Mouse (Mus musculus) megakaryocyte, adult 5-6 weeks (primary cell): ENCODE measurements around the gene Etfbkmt. TPM values are rescaled to one million over a fixed set of nuclear protein-coding genes. Genes with fewer than 3 reads are reported as not detected.
"Not testable (repeated sequence)": the region's sequence is repeated elsewhere in the genome, so short reads cannot be mapped to it uniquely, and the experiment has no call there.

Source experiments
- ATAC-seq: 2 replicates; pipeline ENCODE4 v1.8.0; 2016; ENCODE audit warnings: mild to moderate bottlenecking, inconsistent platforms; ENCODE audit not compliant: poor library complexity, severe bottlenecking
- total RNA-seq, 2 experiments: library from RNA; stranded (forward) in 1 of 2; stranded (reverse) in 1 of 2; fragments of 153-499, 151-499 nt in 1 of 2; fragments of 221-1000, 200-1000 nt in 1 of 2; gene quantifications; 2 replicates each; pipeline versions ENCODE4 v1.2.3 to v1.2.4; 2015 to 2017

Etfbkmt gene
- total RNA-seq, 2 experiments from 2014 or later: 6.8 to 7.8 TPM

- peak; percentile 99 for ATAC-seq
Observed at GRCm38 (mm10) chr6:149132311-149133077, 7.2 kb upstream of the Etfbkmt start.

- no peak for ATAC-seq
Observed at GRCm38 (mm10) chr6:149134391-149135150, 5.1 kb upstream of the Etfbkmt start.

- ATAC-seq: no peak
Observed at GRCm38 (mm10) chr6:149135631-149136030, 4.0 kb upstream of the Etfbkmt start.

GRCm38 (mm10) chr6:149137936-149138335 lies 1.7 kb upstream of the Etfbkmt start:
- no peak for ATAC-seq

- peak; percentile 17; the same call in 1 of the 2 replicates for ATAC-seq
Observed at GRCm38 (mm10) chr6:149139011-149139410, 638 bp upstream of the Etfbkmt start.

- peak; percentile 91 for ATAC-seq
Observed at GRCm38 (mm10) chr6:149141393-149142173, 1.9 kb downstream of the Etfbkmt start.

- ATAC-seq: no peak
Observed at GRCm38 (mm10) chr6:149145143-149145542, 5.5 kb downstream of the Etfbkmt start.

- ATAC-seq: no peak
Observed at GRCm38 (mm10) chr6:149148436-149149229, 9.0 kb downstream of the Etfbkmt start.

GRCm38 (mm10) chr6:149152119-149152518 lies 12.5 kb downstream of the Etfbkmt start:
- ATAC-seq: no peak

GRCm38 (mm10) chr6:149153473-149154115 lies 13.9 kb downstream of the Etfbkmt start:
- no peak for ATAC-seq

GRCm38 (mm10) chr6:149154116-149155030 lies 14.7 kb downstream of the Etfbkmt start:
- no peak for ATAC-seq

- ATAC-seq: peak; percentile 18; the same call in 1 of the 2 replicates
Observed at GRCm38 (mm10) chr6:149155031-149155841, 15.6 kb downstream of the Etfbkmt start.

- ATAC-seq: not testable (repeated sequence)
Observed at GRCm38 (mm10) chr6:149167038-149167437, 27.4 kb downstream of the Etfbkmt start.

GRCm38 (mm10) chr6:149167672-149168071 lies 28.0 kb downstream of the Etfbkmt start:
- no peak for ATAC-seq

GRCm38 (mm10) chr6:149168436-149168835 lies 28.8 kb downstream of the Etfbkmt start:
- no peak for ATAC-seq

- ATAC-seq: not testable (repeated sequence)
Observed at GRCm38 (mm10) chr6:149169965-149170364, 30.3 kb downstream of the Etfbkmt start.

GRCm38 (mm10) chr6:149173831-149174625 lies 34.4 kb downstream of the Etfbkmt start:
- ATAC-seq: peak; percentile 52
